Mouse (Mus musculus): ENCODE results near the gene Gp9. TPM values are rescaled to one million over a fixed set of nuclear protein-coding genes. Genes with fewer than 3 reads are reported as not detected.
A peak's percentile ranks its signal among the peaks of the same experiment; 100 is the strongest.

Gene Gp9
- total and polyA plus RNA-seq, 2 experiments: 0.74 TPM; not detected in 1

GRCm38 (mm10) chr6:87790779-87791480 lies 13.1 kb downstream of the Gp9 start:
- 48% methylated on average over 7 of the region's 7 CpGs for WGBS
- TF ChIP-seq CTCF (IDR thresholded peaks at IDR 0.05; ENCODE audit: low read depth, low read length) (no peak), POLR2A (IDR thresholded peaks at IDR 0.05; ENCODE audit: extremely low read depth, insufficient read depth, low read length) (no peak)
- no peak overlapping the region for H3K9ac ChIP-seq (ENCODE audit: low read depth, low read length)
- H3K4me3 ChIP-seq (ENCODE audit: insufficient read depth, low read depth, low read length): no peak overlapping the region
- H3K79me2 ChIP-seq (ENCODE audit: control insufficient read depth, insufficient read depth, low read length): no peaks in the 10 kb centered on the region
- peak; percentile 70 for DNase-seq (ENCODE audit: extremely low read depth, low read depth, low spot score)
- peaks cover 10% of the 10 kb centered on the region; the same call in 1 of the 2 replicates for H3K36me3 ChIP-seq (ENCODE audit: control insufficient read depth, insufficient read depth, low read length)
- H3K4me1 ChIP-seq (ENCODE audit: control insufficient read depth, insufficient read depth, low read length): peaks cover 37% of the 10 kb centered on the region
- H3K27me3 ChIP-seq (ENCODE audit: control insufficient read depth, insufficient read depth, low read length): no peaks in the 10 kb centered on the region
- H3K27ac ChIP-seq (replicated peaks; ENCODE audit: insufficient read depth, low read depth, low read length): peak overlapping the region; percentile 41

GRCm38 (mm10) chr6:87791826-87792225 lies 14.0 kb downstream of the Gp9 start:
- Histone ChIP-seq H3K4me1 (ENCODE audit: control insufficient read depth, insufficient read depth, low read length) (peaks cover 42% of the 10 kb centered on the region), H3K27ac (replicated peaks; ENCODE audit: insufficient read depth, low read depth, low read length) (no peak overlapping the region), H3K36me3 (ENCODE audit: control insufficient read depth, insufficient read depth, low read length) (peaks cover 10% of the 10 kb centered on the region; the same call in 1 of the 2 replicates), H3K79me2 (ENCODE audit: control insufficient read depth, insufficient read depth, low read length) (0 out of 2 replicates have a peak, but pooled peaks cover 3% of the 10 kb centered on the region), H3K4me3 (ENCODE audit: insufficient read depth, low read depth, low read length) (no peak overlapping the region), H3K9ac (ENCODE audit: low read depth, low read length) (no peak overlapping the region), H3K27me3 (ENCODE audit: control insufficient read depth, insufficient read depth, low read length) (no peaks in the 10 kb centered on the region)
- 49% methylated on average over 5 of the region's 5 CpGs for WGBS
- peak; percentile 74 for DNase-seq (ENCODE audit: extremely low read depth, low read depth, low spot score)
- no peak for TF ChIP-seq CTCF (IDR thresholded peaks at IDR 0.05; ENCODE audit: low read depth, low read length)
- no peak for TF ChIP-seq POLR2A (IDR thresholded peaks at IDR 0.05; ENCODE audit: extremely low read depth, insufficient read depth, low read length)

GRCm38 (mm10) chr6:87793821-87794510 lies 16.1 kb downstream of the Gp9 start:
- peaks cover 7% of the 10 kb centered on the region; the same call in 1 of the 2 replicates for H3K79me2 ChIP-seq (ENCODE audit: control insufficient read depth, insufficient read depth, low read length)
- H3K9ac ChIP-seq (ENCODE audit: low read depth, low read length): no peak overlapping the region
- peaks cover 10% of the 10 kb centered on the region; the same call in 1 of the 2 replicates for H3K36me3 ChIP-seq (ENCODE audit: control insufficient read depth, insufficient read depth, low read length)
- H3K27ac ChIP-seq (replicated peaks; ENCODE audit: insufficient read depth, low read depth, low read length): no peak overlapping the region
- H3K4me1 ChIP-seq (ENCODE audit: control insufficient read depth, insufficient read depth, low read length): peaks cover 58% of the 10 kb centered on the region
- TF ChIP-seq POLR2A (IDR thresholded peaks at IDR 0.05; ENCODE audit: extremely low read depth, insufficient read depth, low read length): no peak
- no peak for TF ChIP-seq CTCF (IDR thresholded peaks at IDR 0.05; ENCODE audit: low read depth, low read length)
- 77% methylated on average over 10 of the region's 10 CpGs for WGBS
- no peak overlapping the region for H3K4me3 ChIP-seq (ENCODE audit: insufficient read depth, low read depth, low read length)
- DNase-seq (ENCODE audit: extremely low read depth, low read depth, low spot score): no peak
- no peaks in the 10 kb centered on the region for H3K27me3 ChIP-seq (ENCODE audit: control insufficient read depth, insufficient read depth, low read length)

GRCm38 (mm10) chr6:87795385-87796150 lies 17.7 kb downstream of the Gp9 start:
- Histone ChIP-seq H3K4me1 (ENCODE audit: control insufficient read depth, insufficient read depth, low read length) (peaks cover 49% of the 10 kb centered on the region), H3K27me3 (ENCODE audit: control insufficient read depth, insufficient read depth, low read length) (no peaks in the 10 kb centered on the region), H3K79me2 (ENCODE audit: control insufficient read depth, insufficient read depth, low read length) (peaks cover 15% of the 10 kb centered on the region), H3K36me3 (ENCODE audit: control insufficient read depth, insufficient read depth, low read length) (peaks cover 10% of the 10 kb centered on the region; the same call in 1 of the 2 replicates), H3K9ac (ENCODE audit: low read depth, low read length) (no peak overlapping the region), H3K4me3 (ENCODE audit: insufficient read depth, low read depth, low read length) (no peak overlapping the region), H3K27ac (replicated peaks; ENCODE audit: insufficient read depth, low read depth, low read length) (no peak overlapping the region)
- peak; percentile 76 for DNase-seq (ENCODE audit: extremely low read depth, low read depth, low spot score)
- TF ChIP-seq POLR2A (IDR thresholded peaks at IDR 0.05; ENCODE audit: extremely low read depth, insufficient read depth, low read length) (no peak), CTCF (IDR thresholded peaks at IDR 0.05; ENCODE audit: low read depth, low read length) (no peak)
- WGBS: 46% methylated on average over 6 of the region's 6 CpGs

GRCm38 (mm10) chr6:87796251-87796880 lies 18.5 kb downstream of the Gp9 start:
- DNase-seq (ENCODE audit: extremely low read depth, low read depth, low spot score): peak; percentile 90
- Histone ChIP-seq H3K27ac (replicated peaks; ENCODE audit: insufficient read depth, low read depth, low read length) (peak overlapping the region; percentile 64), H3K36me3 (ENCODE audit: control insufficient read depth, insufficient read depth, low read length) (peaks cover 10% of the 10 kb centered on the region; the same call in 1 of the 2 replicates), H3K79me2 (ENCODE audit: control insufficient read depth, insufficient read depth, low read length) (peaks cover 22% of the 10 kb centered on the region), H3K27me3 (ENCODE audit: control insufficient read depth, insufficient read depth, low read length) (no peaks in the 10 kb centered on the region), H3K9ac (ENCODE audit: low read depth, low read length) (peak overlapping the region; percentile 44), H3K4me3 (ENCODE audit: insufficient read depth, low read depth, low read length) (no peak overlapping the region), H3K4me1 (ENCODE audit: control insufficient read depth, insufficient read depth, low read length) (peaks cover 44% of the 10 kb centered on the region)
- TF ChIP-seq CTCF (IDR thresholded peaks at IDR 0.05; ENCODE audit: low read depth, low read length) (no peak), POLR2A (IDR thresholded peaks at IDR 0.05; ENCODE audit: extremely low read depth, insufficient read depth, low read length) (no peak)
- WGBS: 31% methylated on average over 6 of the region's 6 CpGs

Data from liver, adult 2 months (tissue).